Mouse (Mus musculus) hindbrain, embryonic 15.5 days (tissue): ENCODE measurements around the gene Tpd52l2. TPM values are rescaled to one million over a fixed set of nuclear protein-coding genes. Genes with fewer than 3 reads are reported as not detected.

Experiments used
- ATAC-seq: fragments of 200-750 bp; cut with Nextera tagmentation; 2 replicates; pipeline ENCODE4 v1.8.0; 2017; ENCODE audit warnings: low read depth, moderate number of reproducible peaks, moderate TSS enrichment; ENCODE audit not compliant: low FRiP score
- H3K27ac ChIP-seq: fragments of 300-500 bp; sonication (generic); replicated peaks from 2 replicates; pipeline ENCODE4 v1.5.1; 2015; ENCODE audit warnings: mild to moderate bottlenecking, inconsistent platforms
- H3K27me3 ChIP-seq: fragments of 300-500 bp; sonication (generic); 2 replicates; pipeline ENCODE4 v1.6.1; 2015; ENCODE audit warnings: control low read depth, inconsistent platforms
- H3K36me3 ChIP-seq: fragments of 300-500 bp; sonication (generic); 2 replicates; pipeline ENCODE4 v1.6.1; 2015; ENCODE audit warnings: control low read depth, inconsistent platforms
- H3K4me1 ChIP-seq: fragments of 300-500 bp; sonication (generic); replicated peaks from 2 replicates; pipeline ENCODE4 v1.6.1; 2015; ENCODE audit warnings: control low read depth, inconsistent platforms
- H3K4me2 ChIP-seq: fragments of 300-500 bp; sonication (generic); 2 replicates; pipeline ENCODE4 v1.6.1; 2015; ENCODE audit warnings: moderate library complexity, mild to moderate bottlenecking, inconsistent platforms
- H3K4me3 ChIP-seq: fragments of 300-500 bp; sonication (generic); 2 replicates; pipeline ENCODE4 v1.5.1; 2015; ENCODE audit warnings: mild to moderate bottlenecking, inconsistent platforms
- H3K9ac ChIP-seq: fragments of 300-500 bp; sonication (generic); 2 replicates; pipeline ENCODE4 v1.6.1; 2015; ENCODE audit warnings: inconsistent platforms
- H3K9me3 ChIP-seq: fragments of 300-500 bp; sonication (generic); 2 replicates; pipeline ENCODE4 v1.6.1; 2016; ENCODE audit warnings: control low read depth, inconsistent platforms
- WGBS: fragments of 180-500 bp; shearing (Covaris S2); methylation state at CpG from one replicate; pipeline ENCODE4 v1.1.7; 2015; 5-methylcytosine and 5-hydroxymethylcytosine counted together
- polyA plus RNA-seq: library from polyadenylated mRNA; unstranded; fragments of >200 nt; fragmentation: Nextera tagmentation; extraction: Ambion mirVana; gene quantifications from 2 replicates; pipeline ENCODE4 v1.2.1, GENCODE M21; 2015

Tpd52l2 gene
- polyA plus RNA-seq, 1 experiment from 2014 or later, result 117 TPM

DNA sequence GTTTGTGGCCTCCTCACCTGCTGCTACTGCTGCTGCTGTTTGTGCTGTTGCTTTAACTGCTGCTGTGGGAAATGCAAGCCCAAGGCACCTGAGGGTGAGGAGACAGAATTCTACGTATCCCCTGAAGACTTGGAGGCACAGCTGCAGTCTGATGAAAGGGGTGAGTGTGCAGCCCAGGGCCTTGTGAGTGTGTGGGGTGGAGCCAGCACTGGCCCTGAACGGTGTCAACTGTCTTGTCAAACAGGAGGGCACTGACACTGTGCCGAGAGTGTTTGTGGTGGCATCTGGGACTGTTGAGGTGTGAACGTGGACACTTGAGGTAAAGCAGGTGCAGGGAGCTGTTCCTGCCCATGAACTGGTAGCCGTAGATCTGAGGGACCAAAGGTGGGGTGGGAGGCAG is 51.7 kb downstream of the Tpd52l2 start:
- H3K36me3 ChIP-seq, result peaks cover 71% of the 10 kb centered on the region
- no peaks in the 10 kb centered on the region for H3K9me3 ChIP-seq
- no peak overlapping the region for H3K4me3 ChIP-seq
- 92% methylated on average over 5 of the region's 5 CpGs for WGBS
- H3K9ac ChIP-seq, result no peak overlapping the region
- no peaks in the 10 kb centered on the region for H3K4me1 ChIP-seq
- no peak overlapping the region for H3K4me2 ChIP-seq
- ATAC-seq, result no peak
- H3K27ac ChIP-seq, result no peak overlapping the region
- H3K27me3 ChIP-seq, result no peaks in the 10 kb centered on the region

DNA sequence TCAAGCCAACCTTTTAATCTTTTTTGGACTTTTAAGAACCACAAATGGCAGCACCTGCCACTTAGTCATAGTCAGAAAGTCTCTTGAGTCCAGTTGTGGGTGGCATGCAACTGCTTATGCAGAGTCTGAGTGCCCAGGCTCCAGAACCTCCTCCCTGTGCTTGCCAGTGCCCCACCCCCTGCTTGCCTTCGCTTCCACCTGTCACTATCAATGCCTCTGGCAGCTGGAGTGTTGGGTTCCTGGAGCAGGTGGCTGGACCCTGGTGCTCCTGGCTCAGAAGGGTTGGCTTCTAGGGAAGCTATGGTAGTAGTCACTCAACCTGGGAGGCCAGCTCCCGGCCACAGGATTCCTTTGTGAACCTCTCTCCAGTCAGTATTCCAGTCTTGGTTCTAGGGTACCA is 53.3 kb downstream of the Tpd52l2 start:
- no peaks in the 10 kb centered on the region for H3K27me3 ChIP-seq
- H3K4me1 ChIP-seq, result no peaks in the 10 kb centered on the region
- WGBS, result 97% methylated on average over 2 of the region's 2 CpGs
- no peak for ATAC-seq
- no peak overlapping the region for H3K9ac ChIP-seq
- no peak overlapping the region for H3K4me3 ChIP-seq
- no peaks in the 10 kb centered on the region for H3K9me3 ChIP-seq
- H3K4me2 ChIP-seq, result no peak overlapping the region
- H3K36me3 ChIP-seq, result peaks cover 71% of the 10 kb centered on the region
- no peak overlapping the region for H3K27ac ChIP-seq

DNA sequence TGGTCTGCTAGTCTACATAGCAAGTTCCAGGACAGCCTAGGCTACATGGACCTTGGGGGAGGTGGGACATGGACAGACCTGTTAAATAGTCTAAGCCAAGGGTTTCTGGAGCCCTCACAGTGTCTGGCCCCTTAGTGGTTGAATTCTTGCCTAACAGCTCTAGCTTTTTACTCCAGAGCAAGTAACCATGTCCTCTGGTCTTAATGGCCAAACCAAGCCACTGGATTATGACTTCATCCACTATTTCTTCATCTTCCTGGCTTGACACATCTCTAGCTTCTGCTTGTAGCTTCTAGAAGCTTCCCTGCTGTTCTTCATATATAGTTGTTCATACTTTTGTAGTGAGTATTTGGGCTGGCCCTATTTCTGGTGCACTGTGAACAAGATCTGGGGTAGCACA is 56.8 kb downstream of the Tpd52l2 start:
- Histone ChIP-seq H3K4me3 (no peak overlapping the region), H3K27ac (no peak overlapping the region), H3K36me3 (peaks cover 46% of the 10 kb centered on the region), H3K9me3 (no peaks in the 10 kb centered on the region), H3K27me3 (no peaks in the 10 kb centered on the region), H3K9ac (no peak overlapping the region), H3K4me2 (no peak overlapping the region), H3K4me1 (no peaks in the 10 kb centered on the region)
- ATAC-seq, result no peak

DNA sequence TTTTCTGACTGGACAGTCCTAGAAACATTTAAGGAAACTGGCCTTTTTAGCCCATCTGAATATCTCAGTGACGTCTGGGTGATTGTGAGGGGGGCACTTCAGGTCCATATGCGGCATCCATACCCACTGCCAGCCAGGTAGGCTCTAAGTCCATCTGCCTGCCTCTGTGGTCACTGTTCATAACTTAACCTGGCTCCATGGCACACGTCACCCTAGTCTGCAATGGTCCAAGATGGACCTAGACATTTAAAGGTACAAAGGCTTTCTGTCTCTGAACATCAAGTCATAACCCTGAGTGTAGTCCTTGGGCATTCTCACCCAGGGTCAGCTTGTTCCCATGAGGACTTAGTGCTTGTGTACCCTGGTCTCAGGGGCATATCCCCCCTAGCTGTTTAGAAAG is 70.4 kb downstream of the Tpd52l2 start:
- Histone ChIP-seq H3K9ac (no peak overlapping the region), H3K9me3 (no peaks in the 10 kb centered on the region), H3K27ac (no peak overlapping the region), H3K4me2 (no peak overlapping the region), H3K4me1 (no peaks in the 10 kb centered on the region), H3K36me3 (no peaks in the 10 kb centered on the region), H3K27me3 (no peaks in the 10 kb centered on the region), H3K4me3 (no peak overlapping the region)
- no peak for ATAC-seq
- WGBS, result 89% methylated on average over 3 of the region's 3 CpGs

Other genes with a start within 250 kb of the Tpd52l2 start
- gene Gmeb2, start 209.1 kb upstream of the Tpd52l2 start, polyA plus RNA-seq, result 14.9 and 15.1 TPM in 2 replicates
- 1,559 and 1,575 TPM in 2 replicates for gene Stmn3, start 182.6 kb upstream of the Tpd52l2 start, polyA plus RNA-seq
- 40.6 and 44.4 TPM in 2 replicates for gene Rtel1, start 177.4 kb upstream of the Tpd52l2 start, polyA plus RNA-seq
- 77.0 and 84.9 TPM in 2 replicates for gene Zgpat, start 132.2 kb upstream of the Tpd52l2 start, polyA plus RNA-seq
- 81.2 and 82.7 TPM in 2 replicates for gene Arfrp1, start 131.7 kb upstream of the Tpd52l2 start, polyA plus RNA-seq
- 51.6 and 56.5 TPM in 2 replicates for gene Lime1, start 117.1 kb upstream of the Tpd52l2 start, polyA plus RNA-seq
- 21.4 and 21.6 TPM in 2 replicates for gene Zbtb46, start 37.7 kb upstream of the Tpd52l2 start, polyA plus RNA-seq
- gene Abhd16b, start 3.9 kb upstream of the Tpd52l2 start, polyA plus RNA-seq, result 0.17 TPM in 1 of 2 replicates, not detected in the other
- 258 and 267 TPM in 2 replicates for gene Dnajc5, start 23.3 kb downstream of the Tpd52l2 start, polyA plus RNA-seq
- 61.2 and 62.0 TPM in 2 replicates for gene Uckl1, start 87.8 kb downstream of the Tpd52l2 start, polyA plus RNA-seq
- gene Prpf6, start 94.7 kb downstream of the Tpd52l2 start, polyA plus RNA-seq, result 59.3 and 60.3 TPM in 2 replicates
- gene Zfp512b, start 95.7 kb downstream of the Tpd52l2 start, polyA plus RNA-seq, result 82.9 and 94.0 TPM in 2 replicates
- gene Samd10, start 102.1 kb downstream of the Tpd52l2 start, polyA plus RNA-seq, result 186 and 200 TPM in 2 replicates
- not detected in 2 replicates for gene Gm29797, start 159.9 kb downstream of the Tpd52l2 start, polyA plus RNA-seq
- gene Sox18, start 174.5 kb downstream of the Tpd52l2 start, polyA plus RNA-seq, result 17.4 and 20.0 TPM in 2 replicates
- gene Tcea2, start 183.2 kb downstream of the Tpd52l2 start, polyA plus RNA-seq, result 38.5 and 46.8 TPM in 2 replicates
- gene Rgs19, start 196.8 kb downstream of the Tpd52l2 start, polyA plus RNA-seq, result 56.8 and 64.9 TPM in 2 replicates
- gene Lkaaear1, start 201.3 kb downstream of the Tpd52l2 start, polyA plus RNA-seq, result not detected in 2 replicates
- gene Oprl1, start 217.9 kb downstream of the Tpd52l2 start, polyA plus RNA-seq, result 83.9 and 86.4 TPM in 2 replicates